Comparison of ENCODE assay signal across 8 mouse cellular contexts in the genomic region with DNA sequence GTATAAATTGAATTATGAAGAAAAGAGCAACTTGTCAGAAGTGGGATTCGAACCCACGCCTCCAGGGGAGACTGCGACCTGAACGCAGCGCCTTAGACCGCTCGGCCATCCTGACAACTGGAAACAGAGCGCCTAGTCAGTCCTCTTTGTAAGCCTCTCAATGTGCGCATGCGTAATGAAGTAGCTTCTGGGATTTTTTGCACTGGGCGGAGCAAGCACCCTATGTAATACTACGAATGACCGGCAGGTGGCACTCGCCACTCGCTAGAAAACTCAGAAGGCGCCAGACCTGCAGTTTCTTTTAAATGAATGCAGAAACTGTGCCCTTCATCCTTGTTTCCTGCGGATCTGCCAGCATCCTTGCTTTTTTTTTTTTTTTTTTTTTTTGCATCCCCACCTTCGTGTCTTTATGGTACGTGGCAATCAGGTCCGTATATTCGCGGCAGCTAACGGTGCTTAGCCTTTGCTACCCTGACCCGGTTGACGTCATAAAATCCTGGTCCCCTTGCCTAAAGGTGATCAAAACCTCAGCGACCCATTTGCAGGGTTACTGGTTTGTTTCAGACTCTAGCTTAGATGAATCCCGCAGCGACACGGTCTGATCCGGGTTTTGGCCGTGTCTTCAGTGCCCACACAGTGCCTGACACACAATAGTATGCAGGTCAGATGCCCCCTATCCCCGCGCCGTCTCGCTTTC. TPM values are rescaled to one million over a fixed set of nuclear protein-coding genes. Genes with fewer than 3 reads are reported as not detected.
DNase-seq lines count a peak whose midpoint lies in the region; ATAC-seq lines count a peak whose summit lies in the region.

No protein-coding gene starts in this region.

- ATAC-seq in inflammation-experienced regulatory T-cells, adult 6 months = peak; percentile 80
- peak; percentile 52 for ATAC-seq in megakaryocyte-erythroid progenitor cell, adult 5-6 weeks (replicated peaks; ENCODE audit: low FRiP score, low TSS enrichment, poor library complexity, severe bottlenecking)

- DNase-seq in adipocyte (ENCODE audit: low spot score) = peak; percentile 98
- peak; percentile 97 for DNase-seq in embryo, embryonic 10 days (ENCODE audit: low spot score)
- DNase-seq in gastrocnemius, postnatal 10 days = peak; percentile 96
- peak; percentile 90 to 97 for DNase-seq in left cerebral cortex, postnatal 10 days (ENCODE audit: extremely low spot score in 1 of 2, low spot score in 2 of 2)
- DNase-seq in right cerebral cortex, postnatal 25 days = peak; percentile 99
- peak; percentile 92 to 96 for DNase-seq in urinary bladder, postnatal 4 days (ENCODE audit: low spot score in 2 of 2)

- intact Hi-C loops in left cerebral cortex, postnatal 10 days (cut with DNase I) = loop anchor here (1.0 to 5.0 kb wide), 3 partner anchors 102 to 362 kb away; a partner anchor contains a TSS

RNA-seq across cellular contexts. Expression of a gene that starts 8.0 kb away (rescaled TPM):
- 10 to 100 TPM in 1 of 2 experiments, 1 to 10 TPM in 1; 7.1 to 11.7 TPM for total RNA-seq in gastrocnemius, postnatal 10 days (2021)
- 1 to 10 TPM in 1 of 3 experiments, not detected in 2; 1.0 TPM for polyA plus RNA-seq in inflammation-experienced regulatory T-cells, adult 6 months (2017; shearing (Covaris generic))
- total RNA-seq in left cerebral cortex, postnatal 10 days (2021) = 10 to 100 TPM; 19.5 to 25.3 TPM
- not detected in 2 replicates for total RNA-seq in megakaryocyte-erythroid progenitor cell, adult 5-6 weeks (2014; fragmentation: Nextera tagmentation)
- not detected in 2 replicates for total RNA-seq in megakaryocyte-erythroid progenitor cell, adult 5-6 weeks (2017)

RNA-seq across cellular contexts. Expression of a gene that starts 37.7 kb away (rescaled TPM):
- 10 to 100 TPM; 73.8 to 76.3 TPM for total RNA-seq in gastrocnemius, postnatal 10 days (2021)
- polyA plus RNA-seq in inflammation-experienced regulatory T-cells, adult 6 months (2017; shearing (Covaris generic)) = 10 to 100 TPM; 24.0 to 32.2 (median 29.5) TPM
- total RNA-seq in left cerebral cortex, postnatal 10 days (2021) = 100 to 1,000 TPM; 149 to 156 TPM
- 51.1 and 64.0 TPM in 2 replicates for total RNA-seq in megakaryocyte-erythroid progenitor cell, adult 5-6 weeks (2014; fragmentation: Nextera tagmentation)
- 124 and 152 TPM in 2 replicates for total RNA-seq in megakaryocyte-erythroid progenitor cell, adult 5-6 weeks (2017)

RNA-seq across cellular contexts. Expression of a gene that starts 41.3 kb away (rescaled TPM):
- total RNA-seq in gastrocnemius, postnatal 10 days (2021) = not detected
- polyA plus RNA-seq in inflammation-experienced regulatory T-cells, adult 6 months (2017; shearing (Covaris generic)) = not detected
- total RNA-seq in left cerebral cortex, postnatal 10 days (2021) = under 1 TPM; 0.15 to 0.26 TPM
- not detected in 2 replicates for total RNA-seq in megakaryocyte-erythroid progenitor cell, adult 5-6 weeks (2014; fragmentation: Nextera tagmentation)
- total RNA-seq in megakaryocyte-erythroid progenitor cell, adult 5-6 weeks (2017) = not detected in 2 replicates

Comparison
In these comparisons a context has a peak if more than half of its experiments do, and no peak if none do; other contexts are left out.
1. Peak in every context shown above with its lines: DNase-seq and ATAC-seq.
2. RNA of a gene that starts 8.0 kb away (total RNA-seq): 19.5 to 25.3 TPM in left cerebral cortex, postnatal 10 days and 7.1 to 11.7 TPM in gastrocnemius, postnatal 10 days; not detected in megakaryocyte-erythroid progenitor cell, adult 5-6 weeks; every median in the first group is over 4 times any median in the second.